Mouse (Mus musculus): ENCODE measurements around the gene Plod3.
A peak's percentile ranks its signal among the peaks of the same experiment; 100 is the strongest.

Plod3 gene

DNA sequence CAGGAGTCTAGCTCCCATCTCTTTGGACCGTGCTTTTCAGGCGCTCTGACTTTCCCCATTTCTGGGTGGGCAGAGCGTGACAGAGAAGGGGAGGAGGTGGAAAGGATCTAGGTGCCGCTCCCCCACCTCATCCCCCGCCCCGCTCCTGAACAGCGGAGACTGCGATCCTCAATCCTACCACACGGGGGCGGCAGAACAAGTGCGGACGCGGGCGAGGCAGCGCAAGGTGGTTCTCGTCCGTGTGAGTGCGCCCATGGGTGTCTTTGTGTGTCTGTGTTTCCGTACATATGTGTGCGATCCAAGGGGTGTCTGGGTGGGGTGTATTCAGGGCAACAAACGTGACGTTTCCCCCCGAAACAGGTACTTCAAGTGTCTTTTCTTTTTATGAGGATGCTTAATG, 38.3 kb downstream of the Plod3 start:
- DNase-seq (ENCODE audit: low read depth): peak; percentile 66

DNA sequence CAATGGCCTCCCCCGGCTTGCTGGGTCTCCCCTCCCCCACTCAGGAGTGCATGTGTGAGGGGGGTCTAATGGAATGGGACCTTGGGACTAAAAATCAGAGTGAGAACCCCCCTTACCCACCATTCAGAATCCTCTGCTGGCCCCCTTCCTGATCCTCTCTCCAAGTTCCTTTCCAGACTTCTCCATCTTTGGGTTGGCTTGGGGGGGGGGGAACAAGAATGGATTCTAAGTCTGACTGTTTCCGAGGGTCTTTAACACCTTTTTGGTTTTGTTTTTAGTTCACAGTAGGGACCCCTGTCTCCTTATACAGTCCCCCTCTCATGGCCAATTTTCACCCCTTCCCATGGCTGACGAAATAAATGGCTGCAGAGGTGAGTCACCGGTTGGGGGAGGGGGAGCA, 39.3 kb downstream of the Plod3 start, which contains the start of gene Vgf:
Gene Vgf, plus strand, starts transcription at position 301 of the 400 bp plus-strand sequence.
- no peak for DNase-seq (ENCODE audit: low read depth)

DNA sequence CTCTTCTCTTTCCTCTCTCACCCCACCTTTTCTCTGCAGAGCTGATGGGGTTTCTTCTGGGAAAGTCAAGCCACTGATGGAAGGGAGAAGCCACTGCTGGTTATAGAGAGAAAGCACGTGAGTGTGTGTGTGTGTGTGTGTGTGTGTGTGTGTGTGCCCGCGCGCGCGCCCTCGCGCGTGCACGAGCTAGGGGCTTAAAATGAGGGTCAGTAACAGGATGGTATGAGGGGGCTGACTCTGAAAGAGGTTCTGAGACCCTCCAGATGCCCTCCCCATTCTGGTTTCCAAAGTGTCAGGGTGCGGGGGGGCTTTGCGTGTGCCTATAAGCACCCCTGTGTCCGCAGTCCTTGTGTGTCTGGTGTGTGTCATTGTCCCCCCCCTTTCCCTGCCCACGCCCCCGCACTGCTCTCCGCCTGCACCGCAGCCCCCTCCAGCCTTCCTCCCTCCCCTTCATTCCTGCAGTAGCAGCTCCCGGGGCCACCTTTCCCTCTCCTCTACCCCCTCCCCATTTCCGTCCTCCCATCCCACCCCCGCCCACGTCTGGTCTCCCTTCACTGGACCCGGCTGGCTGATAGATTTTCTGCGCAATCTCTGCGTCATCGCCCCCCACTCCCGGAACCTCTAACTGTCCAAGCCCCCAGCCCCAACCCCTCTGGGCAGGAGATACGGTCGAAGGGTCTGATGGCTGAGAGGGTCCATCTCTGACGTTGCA, 41.9 kb downstream of the Plod3 start:
- DNase-seq (ENCODE audit: low read depth): no peak

DNA sequence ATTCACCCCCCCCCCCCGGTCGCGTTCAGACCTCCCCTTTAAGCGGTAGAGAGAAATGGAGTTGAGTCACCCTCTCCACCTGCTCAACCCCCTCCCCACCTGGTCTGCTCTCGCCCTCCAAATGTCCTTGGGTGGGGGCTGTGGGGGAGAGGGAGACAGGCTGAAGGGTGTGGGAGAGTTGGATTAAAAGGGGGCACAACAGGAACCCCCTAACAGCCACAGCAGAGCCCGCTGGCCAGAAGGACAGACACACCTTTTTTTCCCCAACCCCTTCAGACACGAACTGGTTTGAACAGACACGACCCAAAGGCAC, 42.4 kb downstream of the Plod3 start:
- no peak for DNase-seq (ENCODE audit: low read depth)

DNA sequence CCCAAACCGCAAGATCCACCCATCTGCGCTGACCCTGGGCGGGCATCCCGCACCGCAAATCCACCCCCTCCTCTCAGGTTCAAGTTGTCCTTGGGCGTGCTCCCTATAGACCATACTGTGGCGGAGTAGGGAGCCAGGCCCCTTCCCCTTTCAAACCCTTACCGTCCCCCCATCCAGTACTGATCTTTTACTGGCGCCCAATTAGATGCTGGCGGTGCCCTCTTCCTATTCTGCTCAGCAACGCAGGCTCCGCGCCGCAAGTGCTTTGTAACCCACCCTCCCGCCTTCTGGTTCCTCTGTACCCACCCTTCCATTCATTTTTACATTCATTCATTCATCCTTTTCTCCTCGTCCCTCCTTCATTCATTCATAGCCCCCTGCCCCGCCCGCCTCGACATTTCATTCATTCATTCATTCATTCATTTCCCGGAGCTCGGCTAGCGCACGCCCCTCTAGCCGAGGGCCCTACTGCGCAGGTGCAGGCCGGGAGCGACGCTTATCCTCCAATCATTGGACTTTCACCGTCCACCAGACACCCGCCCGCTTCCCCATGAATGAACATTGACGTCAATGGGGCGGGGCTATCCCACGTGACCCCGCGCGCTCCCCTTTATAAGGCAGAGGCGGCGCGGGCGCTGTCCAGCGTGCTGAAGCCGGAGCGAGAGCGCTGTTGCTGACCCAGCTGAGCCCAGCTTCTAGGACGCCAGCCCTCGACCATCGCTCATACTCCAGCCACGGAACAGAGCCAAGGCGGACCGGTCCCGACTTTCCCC, 43.0 kb downstream of the Plod3 start:
- DNase-seq (ENCODE audit: low read depth): no peak

DNA sequence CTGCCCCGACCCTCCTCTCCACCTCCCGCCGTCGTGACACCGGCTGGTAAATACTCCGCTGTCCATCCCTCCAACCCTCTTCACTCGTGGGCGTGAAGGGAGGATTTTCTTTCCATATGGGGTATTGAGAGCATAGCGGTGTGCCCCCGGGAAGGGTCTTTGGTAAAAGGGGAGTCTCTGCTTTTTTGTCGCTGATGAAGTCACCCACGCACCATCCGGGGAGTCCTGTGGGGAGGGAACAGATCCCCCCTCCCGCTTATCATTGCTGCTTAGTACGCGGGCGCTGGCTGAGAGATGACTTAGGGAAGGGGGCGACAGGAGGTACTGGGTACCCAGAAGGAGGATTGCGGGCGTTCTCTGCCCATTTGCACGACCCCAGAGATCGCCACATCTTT, 43.6 kb downstream of the Plod3 start:
- no peak for DNase-seq (ENCODE audit: low read depth)

DNA sequence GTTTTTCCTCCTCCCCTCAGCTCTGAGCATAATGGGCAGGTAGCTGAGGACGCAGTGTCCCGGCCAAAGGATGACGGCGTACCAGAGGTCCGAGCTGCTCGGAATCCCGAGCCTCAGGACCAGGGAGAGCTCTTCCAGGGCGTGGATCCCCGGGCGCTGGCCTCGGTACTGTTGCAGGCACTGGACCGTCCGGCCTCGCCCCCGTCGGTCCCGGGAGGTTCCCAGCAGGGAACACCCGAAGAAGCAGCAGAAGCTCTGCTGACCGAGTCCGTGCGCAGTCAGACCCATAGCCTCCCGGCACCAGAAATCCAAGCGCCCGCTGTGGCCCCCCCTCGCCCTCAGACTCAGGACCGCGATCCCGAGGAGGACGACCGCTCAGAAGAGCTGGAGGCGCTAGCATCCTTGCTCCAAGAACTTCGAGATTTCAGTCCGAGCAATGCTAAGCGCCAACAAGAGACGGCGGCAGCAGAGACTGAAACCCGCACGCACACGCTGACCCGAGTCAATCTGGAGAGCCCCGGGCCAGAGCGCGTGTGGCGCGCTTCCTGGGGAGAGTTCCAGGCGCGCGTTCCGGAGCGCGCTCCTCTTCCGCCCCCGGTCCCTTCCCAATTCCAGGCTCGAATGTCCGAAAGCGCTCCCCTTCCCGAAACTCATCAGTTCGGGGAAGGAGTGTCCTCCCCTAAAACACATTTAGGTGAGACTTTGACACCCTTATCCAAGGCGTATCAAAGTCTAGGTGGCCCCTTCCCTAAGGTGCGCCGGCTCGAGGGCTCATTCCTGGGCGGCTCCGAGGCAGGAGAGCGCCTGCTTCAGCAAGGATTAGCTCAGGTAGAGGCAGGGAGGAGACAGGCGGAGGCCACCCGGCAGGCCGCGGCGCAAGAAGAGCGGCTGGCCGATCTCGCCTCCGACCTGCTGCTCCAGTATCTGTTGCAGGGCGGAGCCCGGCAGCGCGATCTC, 44.5 kb downstream of the Plod3 start:
- no peak for DNase-seq (ENCODE audit: low read depth)

DNA sequence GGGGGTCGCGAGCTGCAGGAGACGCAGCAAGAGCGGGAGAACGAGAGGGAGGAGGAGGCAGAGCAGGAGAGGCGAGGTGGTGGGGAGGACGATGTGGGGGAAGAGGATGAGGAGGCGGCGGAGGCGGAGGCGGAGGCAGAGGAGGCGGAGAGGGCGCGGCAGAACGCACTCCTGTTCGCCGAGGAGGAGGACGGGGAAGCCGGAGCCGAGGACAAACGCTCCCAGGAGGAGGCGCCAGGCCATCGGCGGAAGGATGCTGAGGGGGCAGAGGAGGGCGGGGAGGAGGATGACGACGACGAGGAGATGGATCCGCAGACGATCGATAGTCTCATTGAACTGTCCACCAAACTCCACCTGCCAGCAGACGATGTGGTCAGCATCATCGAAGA, 45.2 kb downstream of the Plod3 start:
- DNase-seq (ENCODE audit: low read depth): no peak

DNA sequence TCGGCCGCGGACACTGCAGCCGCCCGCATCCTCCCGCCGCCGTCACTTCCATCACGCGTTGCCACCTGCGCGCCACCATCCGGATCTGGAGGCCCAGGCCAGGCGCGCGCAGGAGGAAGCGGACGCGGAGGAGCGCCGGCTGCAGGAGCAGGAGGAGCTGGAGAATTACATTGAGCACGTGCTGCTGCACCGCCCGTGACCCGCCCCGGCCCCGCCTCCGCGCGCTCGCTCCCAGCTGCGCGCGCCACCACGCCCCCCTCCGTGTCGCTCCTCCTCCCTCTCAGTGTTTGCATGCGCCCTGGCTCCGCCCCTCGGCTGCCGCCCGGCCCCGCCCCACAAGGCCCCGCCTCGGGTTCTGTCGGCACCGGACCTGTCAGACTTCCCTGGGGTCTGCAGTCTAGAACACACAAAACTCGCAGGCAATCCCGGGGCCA, 45.8 kb downstream of the Plod3 start:
- DNase-seq (ENCODE audit: low read depth): peak; percentile 93

DNA sequence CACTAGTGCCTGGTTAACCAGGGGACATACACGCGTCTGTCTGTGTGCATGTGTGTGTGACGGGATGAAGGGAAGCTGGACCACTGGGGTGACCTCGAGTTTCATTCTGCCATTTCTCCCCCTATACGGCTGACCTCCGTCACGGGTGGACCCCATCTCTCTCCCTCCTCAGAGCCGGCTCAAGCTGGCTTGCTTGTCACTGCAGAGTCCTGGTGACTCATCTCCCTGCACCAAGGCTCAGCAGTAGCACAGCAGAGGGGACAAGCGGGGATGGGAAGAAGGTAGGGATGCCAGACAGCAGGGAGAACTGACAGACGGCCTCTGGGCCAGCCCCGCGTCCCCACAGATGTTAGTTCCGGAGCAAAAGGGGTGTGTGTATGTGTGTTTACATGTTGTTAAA, 49.4 kb downstream of the Plod3 start:
- DNase-seq (ENCODE audit: low read depth): no peak

DNA sequence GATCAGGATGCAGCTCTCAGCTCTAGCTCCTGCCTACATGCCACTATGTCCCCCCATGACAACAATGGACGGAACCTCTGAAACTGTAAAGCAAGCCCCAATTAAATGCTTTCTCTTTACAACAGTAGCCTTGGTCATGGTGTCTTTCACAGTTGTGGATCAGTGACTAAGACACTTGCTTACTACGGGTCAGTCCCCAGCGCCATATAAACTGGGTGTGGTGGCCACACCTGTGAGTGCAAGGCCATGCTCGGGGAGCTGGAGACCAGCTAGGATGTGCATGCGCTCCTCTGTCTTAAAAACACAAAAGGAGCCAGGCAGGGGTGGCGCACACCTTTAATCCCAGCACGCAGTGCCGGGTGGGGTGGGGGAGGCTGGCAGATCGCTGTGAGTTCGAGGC, 52.6 kb downstream of the Plod3 start:
- DNase-seq (ENCODE audit: low read depth): no peak

DNA sequence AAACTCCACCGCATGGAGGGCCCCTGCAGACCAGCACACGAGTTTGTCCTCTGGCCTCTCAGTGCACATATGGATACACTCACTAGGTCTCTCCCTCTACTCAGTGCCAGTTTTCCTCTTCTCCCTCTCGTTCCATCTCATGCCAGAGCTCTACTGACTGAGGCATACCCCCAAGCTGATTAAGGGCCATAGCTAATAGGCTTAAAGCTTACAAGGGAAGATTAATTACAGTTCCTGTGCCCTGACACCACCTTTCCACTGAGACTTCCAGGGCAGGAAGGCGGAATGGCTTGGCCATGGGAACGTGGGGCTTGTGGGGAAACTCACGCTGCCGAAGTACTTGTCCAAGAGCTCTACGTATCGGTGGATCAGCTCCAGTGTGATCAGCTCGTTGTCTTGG, 54.6 kb downstream of the Plod3 start:
- DNase-seq (ENCODE audit: low read depth): no peak

DNA sequence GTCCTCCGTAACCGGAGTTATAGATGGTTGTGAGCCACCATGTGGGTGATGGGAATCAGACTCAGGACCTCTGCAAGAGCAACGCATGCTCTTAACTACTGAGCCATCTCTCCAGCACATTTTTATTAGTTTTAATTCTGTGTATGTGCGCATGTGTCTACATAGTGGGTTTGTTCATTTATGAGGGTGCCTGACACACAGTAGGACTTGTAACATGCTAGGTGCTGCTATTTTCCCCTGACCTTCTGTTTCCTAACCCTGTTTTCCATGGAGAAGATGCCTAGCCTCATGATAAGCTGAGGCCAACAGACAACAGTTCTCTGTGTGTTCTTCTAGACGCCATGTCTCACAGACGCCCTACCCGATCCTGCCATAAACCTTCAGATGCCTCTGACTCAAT, 57.2 kb downstream of the Plod3 start:
- no peak for DNase-seq (ENCODE audit: low read depth)

DNA sequence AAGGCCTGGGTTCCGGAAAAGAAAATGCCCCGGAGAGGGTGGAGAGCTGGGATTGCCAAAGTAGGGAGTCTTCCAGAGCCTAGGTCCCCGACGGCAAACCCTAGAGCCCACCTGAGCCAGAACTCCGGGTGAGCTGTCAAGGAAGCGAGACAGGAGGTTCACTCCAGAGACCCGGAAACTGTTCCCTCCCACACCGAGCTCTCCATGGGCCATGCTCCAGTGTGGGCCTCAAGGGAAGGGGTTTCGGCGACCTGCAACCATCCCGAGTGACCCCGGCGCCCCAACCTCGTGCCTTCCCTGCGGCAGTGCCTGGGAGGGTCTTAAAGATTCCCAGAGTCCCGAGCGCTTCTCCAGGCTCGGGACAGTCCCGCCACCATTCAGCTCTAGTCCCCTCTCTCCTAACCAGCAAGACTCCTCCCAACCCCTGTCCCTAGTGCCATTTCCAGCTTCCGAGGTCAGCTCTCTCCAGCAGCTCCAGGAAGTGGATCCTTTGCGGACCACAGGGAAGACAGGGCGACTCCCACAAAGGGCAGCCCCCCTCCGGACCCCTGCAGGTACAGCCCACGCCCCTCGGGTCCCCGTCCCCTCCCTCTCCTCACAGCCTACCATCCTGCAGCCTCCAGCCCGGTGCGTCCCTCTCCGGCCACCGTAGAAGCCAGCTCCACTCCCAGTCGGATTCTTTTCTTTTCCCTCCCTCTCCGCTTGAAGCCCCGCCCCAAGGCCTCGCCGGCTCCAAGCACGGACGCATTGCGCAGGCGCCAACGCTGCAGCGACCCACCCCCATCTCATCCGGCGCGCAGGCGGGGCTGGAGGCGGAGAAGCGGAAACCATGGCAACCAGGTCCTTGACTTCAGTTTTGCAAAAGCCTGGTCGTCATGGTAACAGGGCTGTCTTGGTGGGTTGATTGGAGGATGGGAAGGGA, 58.8 kb downstream of the Plod3 start, which contains the start of gene Ap1s1:
Gene Ap1s1, minus strand, starts transcription at position 734 of the 922 bp plus-strand sequence.
- DNase-seq (ENCODE audit: low read depth): peak; percentile 97
